Mouse (Mus musculus): Measurements from ENCODE around the gene Skint4. TPM values are rescaled to one million over a fixed set of nuclear protein-coding genes. Genes with fewer than 3 reads are reported as not detected.

The Skint4 gene
- polyA plus RNA-seq (2016; fragmentation: Nextera tagmentation; extraction: Ambion mirVana), result not detected in 2 replicates

DNA sequence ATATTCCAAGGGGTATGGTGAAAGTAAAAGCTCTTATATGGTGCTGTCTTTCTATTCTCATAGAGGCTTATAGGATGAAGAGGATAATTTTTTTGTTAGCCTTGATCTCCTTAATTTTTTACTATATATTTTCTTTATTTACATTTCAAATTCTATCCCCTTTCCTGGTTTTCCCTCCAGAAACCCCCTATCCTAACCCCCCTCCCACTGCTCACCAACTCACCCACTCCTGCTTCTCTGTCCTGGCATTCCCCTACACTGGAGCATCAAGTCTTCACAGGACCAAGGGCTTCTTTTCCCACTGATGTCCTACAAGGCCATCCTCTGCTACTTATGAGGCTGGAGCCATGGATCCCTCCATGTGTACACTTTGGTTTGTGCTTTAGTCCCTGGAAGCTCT, at the start of gene Skint4:
TSS of gene Skint4 (plus strand) at position 301 of the 400 bp plus-strand sequence.
- Histone ChIP-seq H3K9me3 (no peaks in the 10 kb centered on the region), H3K4me3 (replicated peaks) (no peak within 1 kb of the TSS), H3K36me3 (replicated peaks) (no peaks in the 10 kb centered on the region), H3K9ac (no peak within 1 kb of the TSS), H3K27me3 (no peaks in the 10 kb centered on the region), H3K27ac (no peak within 1 kb of the TSS), H3K4me1 (no peaks in the 10 kb centered on the region), H3K4me2 (no peak within 1 kb of the TSS)
- ATAC-seq (ENCODE audit: low FRiP score), result no peak

Other genes with a start within 250 kb of the Skint4 start
- not detected in 2 replicates for gene Slc5a9, start 169.1 kb upstream of the Skint4 start, polyA plus RNA-seq (2016; fragmentation: Nextera tagmentation; extraction: Ambion mirVana)
- gene Skint8, start 152.6 kb upstream of the Skint4 start, polyA plus RNA-seq (2016; fragmentation: Nextera tagmentation; extraction: Ambion mirVana), result not detected in 2 replicates
- gene Skint7, start 99.1 kb upstream of the Skint4 start, polyA plus RNA-seq (2016; fragmentation: Nextera tagmentation; extraction: Ambion mirVana), result not detected in 2 replicates
- not detected in 2 replicates for gene Skint1, start 65.7 kb upstream of the Skint4 start, polyA plus RNA-seq (2016; fragmentation: Nextera tagmentation; extraction: Ambion mirVana)
- not detected in 2 replicates for gene Skint3, start 160.2 kb downstream of the Skint4 start, polyA plus RNA-seq (2016; fragmentation: Nextera tagmentation; extraction: Ambion mirVana)

Measured in forebrain, embryonic 12.5 days (tissue).